Mouse (Mus musculus) layer of hippocampus, adult 9-10 months (tissue): Measurements from ENCODE around the gene Ear2.
"Not testable (repeated sequence)": the region's sequence is repeated elsewhere in the genome, so short reads cannot be mapped to it uniquely, and the experiment has no call there.

Source experiments
- DNase-seq: peaks from one replicate; pipeline ENCODE4 v3.0.0; 2022; ENCODE audit warnings: low spot score

Gene Ear2

DNA sequence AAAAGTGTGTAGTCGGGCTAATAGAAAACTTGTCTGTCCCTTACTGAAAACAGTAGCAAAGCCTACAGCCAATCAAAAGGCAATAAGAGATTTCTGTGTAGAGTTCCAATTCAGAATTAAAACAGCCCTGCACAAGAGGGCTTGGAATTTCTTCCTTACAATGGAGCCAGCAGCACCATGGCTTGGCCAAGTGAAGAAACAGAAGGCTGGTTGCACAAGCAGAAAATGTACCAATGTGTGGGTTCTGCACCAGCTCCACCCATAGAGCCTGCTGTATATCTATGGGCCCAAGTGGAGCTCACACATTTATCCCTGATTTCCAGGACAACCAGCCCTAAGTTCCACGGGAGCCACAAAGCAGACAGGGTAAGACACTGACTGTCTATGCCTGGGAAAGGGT is at the start of gene Ear2:
Ear2 (plus strand) TSS at position 301 of the 400 bp plus-strand sequence.
- not testable (repeated sequence) for DNase-seq

DNA sequence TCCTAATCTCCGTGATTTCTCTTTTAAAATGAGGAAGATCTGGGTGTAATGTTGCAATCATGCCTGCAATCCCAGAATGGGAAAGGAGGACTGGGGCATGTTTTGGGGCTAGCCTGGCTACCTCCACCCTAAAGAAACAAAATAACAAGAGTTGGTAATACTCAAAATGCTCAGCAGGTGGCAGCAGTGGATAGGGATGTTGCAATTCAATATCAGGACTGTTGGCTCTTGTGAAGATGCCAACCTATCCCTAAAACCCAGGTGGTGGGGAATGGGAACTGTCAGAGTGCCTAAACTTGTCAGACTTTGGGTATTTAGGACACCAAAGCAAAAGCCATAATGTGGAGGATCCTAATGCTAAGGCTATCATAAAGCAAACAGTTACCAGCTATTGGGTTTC is 34.6 kb upstream of the Ear2 start:
- peak; percentile 4 for DNase-seq

DNA sequence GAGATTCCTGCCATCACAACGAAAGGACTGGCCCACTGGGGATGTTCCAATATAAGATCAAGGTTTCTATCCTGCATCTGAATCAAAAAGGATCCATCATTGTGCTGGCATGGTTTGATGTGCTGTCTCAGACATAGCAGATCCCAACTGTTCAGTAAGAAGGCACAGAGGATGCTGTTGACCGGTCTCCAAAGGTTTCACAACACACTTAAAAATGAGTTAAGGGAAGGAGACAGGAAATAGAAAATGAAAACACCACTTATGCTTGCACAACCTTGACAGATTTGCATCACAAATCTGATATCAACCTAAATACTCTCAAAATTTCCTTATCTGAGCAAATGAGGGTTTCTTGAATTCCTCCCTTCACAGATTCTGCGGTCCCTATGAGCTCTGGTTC is 31.9 kb upstream of the Ear2 start:
- not testable (repeated sequence) for DNase-seq

DNA sequence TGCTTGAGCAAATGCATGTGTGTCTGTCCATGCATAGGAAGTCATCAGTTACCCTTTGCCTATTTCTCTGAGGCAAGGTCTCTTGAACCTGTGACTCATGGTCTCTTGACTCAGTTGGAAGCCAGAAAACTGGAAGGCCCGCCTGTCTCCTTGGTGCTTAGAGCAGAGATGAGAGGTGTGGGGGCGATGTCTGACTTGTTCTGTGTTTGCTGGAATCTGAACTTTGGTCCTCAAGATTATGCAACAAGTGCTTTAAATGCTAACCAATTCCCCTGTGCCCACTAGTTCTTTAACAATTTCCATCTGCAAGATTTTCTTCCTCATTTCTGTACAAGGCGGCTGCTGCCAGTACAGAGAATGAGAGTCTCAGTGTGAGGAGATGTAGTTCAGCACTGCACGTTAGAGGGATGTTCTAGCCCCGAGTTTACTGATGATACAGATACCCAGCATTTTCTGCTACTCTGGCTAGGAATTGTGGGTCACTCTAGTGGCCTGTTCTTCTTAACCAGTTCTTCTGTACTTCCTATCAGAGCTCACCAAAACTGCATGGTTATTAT is 24.6 kb upstream of the Ear2 start:
- not testable (repeated sequence) for DNase-seq

DNA sequence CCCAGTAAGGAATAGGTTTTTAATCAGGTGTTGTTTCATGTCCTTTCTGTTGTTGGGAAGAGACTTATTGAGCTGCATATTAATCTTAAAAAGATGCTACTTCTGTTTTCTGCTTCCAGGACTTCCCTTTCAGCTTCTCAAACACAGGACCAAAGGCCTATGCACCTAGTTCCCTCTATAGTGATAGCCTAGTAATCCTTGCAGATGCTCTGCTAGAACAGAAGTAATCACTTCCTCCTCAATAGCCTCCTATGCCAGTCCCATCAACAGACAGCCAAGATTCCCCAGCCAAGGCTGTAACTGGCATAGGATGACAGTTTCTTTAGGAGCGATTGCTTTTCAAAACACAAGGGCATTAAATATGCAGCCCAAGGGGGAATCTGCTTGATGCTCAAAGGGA is 15.9 kb upstream of the Ear2 start:
- DNase-seq = not testable (repeated sequence)

DNA sequence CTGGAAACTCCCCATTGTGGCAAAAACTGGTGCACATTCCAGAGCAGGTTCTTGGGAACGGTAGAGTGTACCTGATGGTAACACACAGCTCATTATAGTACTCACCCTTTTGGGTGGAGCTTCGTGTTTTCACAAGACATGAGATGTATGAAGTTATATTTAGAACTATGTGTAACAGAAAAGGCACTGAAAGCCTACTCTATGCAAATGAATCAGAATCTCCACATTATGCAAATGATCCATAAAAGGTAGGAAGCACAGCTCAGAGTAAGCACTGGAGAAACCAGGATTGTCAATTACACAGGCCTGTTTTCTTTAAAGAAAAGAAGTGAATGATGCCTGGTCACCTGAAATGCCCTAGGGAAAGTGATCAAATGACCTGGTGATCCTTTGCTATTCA is 14.9 kb upstream of the Ear2 start:
- not testable (repeated sequence) for DNase-seq

DNA sequence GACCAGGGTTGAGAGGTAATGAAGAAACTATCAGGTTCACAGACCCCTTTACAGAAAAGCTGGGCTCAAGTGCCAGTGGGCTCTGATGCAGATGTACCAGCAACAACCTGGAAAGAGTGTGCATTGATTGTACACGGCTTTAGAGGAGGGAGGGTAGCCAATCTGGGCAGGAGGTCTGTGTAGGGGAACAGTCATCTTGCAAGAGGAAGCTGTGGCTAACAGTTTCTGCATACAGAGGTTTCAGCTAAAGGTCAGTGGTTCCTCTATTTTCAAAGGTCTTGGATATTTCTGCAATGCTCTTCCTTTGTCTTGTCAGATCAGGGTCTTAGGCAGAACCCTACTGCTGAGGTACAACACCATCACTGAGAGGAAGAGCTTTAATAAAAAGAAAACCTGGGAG is 10.9 kb upstream of the Ear2 start:
- not testable (repeated sequence) for DNase-seq

DNA sequence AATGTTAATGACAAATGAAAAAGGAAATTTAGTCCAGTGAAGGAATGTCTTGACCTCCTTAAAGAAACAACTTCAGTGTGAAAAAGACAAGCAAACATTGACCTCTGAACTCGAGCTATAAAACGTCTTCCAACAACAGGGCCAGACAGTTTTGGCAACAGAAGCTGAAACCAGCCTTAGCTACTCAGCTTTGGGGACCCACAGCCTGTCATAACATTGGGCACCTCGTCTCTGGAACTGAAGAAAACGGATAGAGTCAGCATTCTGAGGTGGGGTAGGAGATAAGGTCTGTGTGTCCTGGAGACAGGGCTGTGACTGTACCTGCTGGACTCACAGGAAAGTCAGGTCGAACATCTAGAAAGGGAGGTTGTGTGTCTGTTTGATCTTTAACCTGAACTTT is 8.0 kb upstream of the Ear2 start:
- DNase-seq = not testable (repeated sequence)

DNA sequence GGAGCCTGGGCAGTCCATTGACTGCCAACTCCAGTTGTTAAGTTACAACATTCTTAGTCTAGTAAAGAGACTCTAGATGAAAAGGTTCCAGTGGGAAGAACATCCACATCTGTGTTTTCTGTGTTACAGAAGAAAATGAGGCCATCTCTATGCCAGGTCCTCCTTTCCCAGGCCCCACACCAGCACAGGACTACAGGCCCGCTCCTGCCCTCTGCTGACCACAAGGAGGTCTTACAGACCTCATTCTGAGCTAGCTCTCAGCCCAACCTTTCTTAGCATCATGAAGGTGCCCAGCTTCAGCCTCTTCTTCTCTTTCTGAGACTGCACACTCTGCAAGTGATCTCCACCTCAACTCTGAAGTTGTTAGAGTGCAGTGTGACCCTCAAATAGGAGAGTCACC is 2.4 kb upstream of the Ear2 start:
- not testable (repeated sequence) for DNase-seq

DNA sequence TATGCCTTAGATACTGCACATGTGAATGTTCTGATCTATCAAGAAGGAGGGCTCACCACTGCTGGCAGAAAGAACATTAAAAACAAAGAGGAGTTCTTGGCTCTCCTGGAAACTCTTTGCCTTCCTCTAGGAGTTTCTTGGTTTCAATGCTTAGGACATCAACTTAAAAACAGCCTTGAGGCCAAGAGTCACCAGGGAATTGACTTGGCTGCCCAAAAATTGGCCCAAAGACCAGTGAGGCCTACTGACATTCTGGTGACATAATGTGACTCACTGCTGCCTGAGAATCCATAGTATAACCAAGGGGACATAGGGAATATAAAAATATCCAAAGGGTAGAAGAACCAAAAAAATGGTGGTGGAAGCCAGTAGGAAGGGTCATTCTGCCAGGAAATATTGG is 8.5 kb downstream of the Ear2 start:
- DNase-seq = no peak

DNA sequence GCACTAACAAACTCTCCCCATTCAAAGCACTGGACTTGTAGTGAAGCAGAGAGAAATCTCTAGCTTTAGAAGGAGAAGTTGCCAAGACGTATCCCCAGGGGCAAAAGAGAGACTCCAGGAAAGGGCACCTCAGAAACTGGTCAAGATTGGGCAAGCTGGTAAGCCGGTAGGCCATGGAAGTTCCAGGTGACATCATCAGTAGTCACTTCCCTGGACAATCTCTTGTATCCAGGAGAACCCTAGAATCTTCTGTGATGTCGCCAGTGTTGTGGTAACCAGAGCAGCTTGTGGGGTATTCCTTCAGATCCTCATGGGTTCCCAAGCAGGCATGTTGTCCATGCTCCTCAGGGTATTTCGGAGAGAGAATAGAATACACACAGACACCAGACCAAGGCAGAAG is 21.1 kb downstream of the Ear2 start, which contains the start of gene Gm3327:
Gm3327 (plus strand) TSS at position 301 of the 400 bp plus-strand sequence.
- DNase-seq = not testable (repeated sequence)
